Mouse (Mus musculus): Measurements from ENCODE around the gene Gchfr.

GRCm38 (mm10) chr2:119163135-119163534, 4.4 kb upstream of the Gchfr start:
- no peak for TF ChIP-seq POLR2A (IDR thresholded peaks at IDR 0.05; ENCODE audit: borderline replicate concordance, low read depth, low read length)
- TF ChIP-seq CTCF (IDR thresholded peaks at IDR 0.05; ENCODE audit: low read depth, low read length), result no peak

Data from bone marrow macrophage, adult 2 months (primary cell).